Mouse (Mus musculus) common myeloid progenitor, adult 5-6 weeks (primary cell): ENCODE results near the gene Figla. TPM values are rescaled to one million over a fixed set of nuclear protein-coding genes. Genes with fewer than 3 reads are reported as not detected.

Experiments used
- ATAC-seq: replicated peaks from 2 replicates; pipeline ENCODE4 v1.8.0; 2016; ENCODE audit warnings: low read depth, mild to moderate bottlenecking, moderate TSS enrichment, inconsistent platforms; ENCODE audit not compliant: poor library complexity, severe bottlenecking
- total RNA-seq: library from RNA; stranded (forward); fragments of 200-1000, 187-1606 nt; gene quantifications from 2 replicates; pipeline ENCODE4 v1.2.3, GENCODE M21; 2017

Figla gene
- total RNA-seq, 1 experiment from 2014 or later: not detected

DNA sequence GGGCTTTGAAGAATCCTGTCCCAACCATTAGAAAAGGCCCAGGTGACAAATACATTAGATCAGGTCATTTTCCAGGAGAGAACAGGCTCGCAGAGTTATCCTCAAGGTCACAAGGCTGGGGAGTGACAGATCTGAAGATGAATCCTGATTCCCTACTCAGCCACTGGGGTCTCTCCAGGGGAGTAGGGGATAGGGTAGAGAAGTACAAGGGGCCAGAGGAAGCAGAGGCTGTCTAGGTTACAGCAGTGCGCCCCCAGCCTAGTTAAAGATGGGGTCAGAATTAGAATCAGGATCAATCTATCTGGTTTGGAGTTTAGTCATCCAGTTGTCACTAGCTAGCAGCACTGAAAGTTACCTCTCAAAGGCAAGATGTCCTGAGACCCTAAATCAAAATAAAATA lies 12.2 kb downstream of the Figla start:
- no peak for ATAC-seq

DNA sequence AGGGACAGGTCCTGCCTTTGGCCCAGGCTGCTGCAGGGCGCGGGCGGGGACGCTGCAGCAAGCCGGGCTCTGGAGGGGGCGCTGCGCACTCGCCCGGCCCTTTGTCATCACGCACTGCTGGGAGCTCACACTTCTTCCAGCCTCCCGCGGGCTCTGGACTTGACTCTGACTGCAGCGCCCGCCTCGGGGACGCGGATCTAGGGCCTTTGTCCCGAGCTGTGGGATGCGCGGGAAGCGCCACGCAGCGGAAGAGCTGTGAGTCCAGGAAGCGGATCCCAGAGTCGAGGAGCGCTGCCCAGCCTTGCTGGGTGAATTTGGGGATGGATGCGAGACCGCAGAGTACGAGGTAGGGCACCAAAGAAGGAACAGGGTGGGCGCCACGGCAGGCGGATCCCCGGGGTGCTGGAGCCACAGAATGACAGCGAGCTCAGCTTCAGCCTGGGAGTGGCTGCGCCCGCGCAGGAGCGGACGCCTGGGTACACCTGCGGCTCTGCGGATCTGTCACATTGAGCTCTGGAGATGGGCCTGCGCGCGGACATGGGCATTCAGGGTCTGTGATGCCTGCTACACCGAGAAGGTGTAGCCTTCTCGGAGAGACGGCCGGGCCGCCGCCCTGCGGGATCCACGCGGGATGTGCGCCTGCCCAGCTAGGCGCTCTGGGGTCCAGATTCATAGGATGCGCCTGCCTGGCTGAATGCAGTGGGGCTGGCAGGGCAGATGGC lies 12.8 kb downstream of the Figla start, which contains the start of gene Add2:
Gene Add2, plus strand, starts transcription at position 81 of the 722 bp plus-strand sequence.
- ATAC-seq: no peak

- no peak for ATAC-seq
Observed at GRCm38 (mm10) chr6:86029323-86029713, 13.3 kb downstream of the Figla start.

GRCm38 (mm10) chr6:86031527-86031926 lies 15.6 kb downstream of the Figla start:
- ATAC-seq: no peak

- no peak for ATAC-seq
Observed at GRCm38 (mm10) chr6:86033635-86034034, 17.7 kb downstream of the Figla start.

DNA sequence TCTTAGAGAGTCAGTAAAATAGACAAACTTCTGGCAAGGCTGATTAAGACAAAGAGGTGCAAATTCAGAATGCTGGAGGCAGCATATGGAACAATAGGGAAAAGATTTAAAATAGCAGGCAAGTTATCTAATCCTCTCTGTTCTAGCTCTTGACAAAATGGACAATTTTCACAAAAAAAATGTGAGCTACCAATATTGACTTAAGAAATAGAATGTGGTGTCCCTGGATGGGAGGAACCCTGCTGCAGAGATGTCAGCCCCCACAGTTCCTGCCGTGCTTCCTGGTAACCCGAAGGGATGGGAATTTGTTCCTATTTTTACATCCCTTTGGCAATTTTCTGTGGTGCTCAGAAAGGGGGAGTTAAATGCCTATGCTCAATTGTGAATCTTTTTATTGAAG lies 22.9 kb downstream of the Figla start:
- no peak for ATAC-seq

DNA sequence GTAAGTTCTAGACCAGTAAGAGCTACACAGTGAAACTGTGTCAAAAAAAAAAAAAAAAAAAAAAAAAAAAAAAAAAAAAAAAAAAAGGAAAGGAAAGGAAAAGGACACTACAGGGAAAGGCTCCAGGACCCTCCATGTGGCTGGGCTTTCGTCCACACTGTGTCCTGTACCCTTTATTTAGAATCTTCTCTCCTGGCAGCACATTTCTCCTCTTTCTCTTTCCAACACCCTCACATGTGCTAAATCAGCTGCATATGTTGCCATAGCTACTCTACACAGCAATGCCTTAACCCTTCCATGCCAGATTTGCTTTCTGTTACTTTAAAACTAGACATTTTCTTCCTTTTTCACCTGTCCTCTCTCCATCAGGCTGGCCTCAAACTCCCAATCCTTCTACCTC lies 24.2 kb downstream of the Figla start:
- no peak for ATAC-seq

GRCm38 (mm10) chr6:86047510-86047909 lies 31.5 kb downstream of the Figla start:
- ATAC-seq: no peak

- ATAC-seq: no peak
Observed at GRCm38 (mm10) chr6:86048509-86048908, 32.5 kb downstream of the Figla start.

DNA sequence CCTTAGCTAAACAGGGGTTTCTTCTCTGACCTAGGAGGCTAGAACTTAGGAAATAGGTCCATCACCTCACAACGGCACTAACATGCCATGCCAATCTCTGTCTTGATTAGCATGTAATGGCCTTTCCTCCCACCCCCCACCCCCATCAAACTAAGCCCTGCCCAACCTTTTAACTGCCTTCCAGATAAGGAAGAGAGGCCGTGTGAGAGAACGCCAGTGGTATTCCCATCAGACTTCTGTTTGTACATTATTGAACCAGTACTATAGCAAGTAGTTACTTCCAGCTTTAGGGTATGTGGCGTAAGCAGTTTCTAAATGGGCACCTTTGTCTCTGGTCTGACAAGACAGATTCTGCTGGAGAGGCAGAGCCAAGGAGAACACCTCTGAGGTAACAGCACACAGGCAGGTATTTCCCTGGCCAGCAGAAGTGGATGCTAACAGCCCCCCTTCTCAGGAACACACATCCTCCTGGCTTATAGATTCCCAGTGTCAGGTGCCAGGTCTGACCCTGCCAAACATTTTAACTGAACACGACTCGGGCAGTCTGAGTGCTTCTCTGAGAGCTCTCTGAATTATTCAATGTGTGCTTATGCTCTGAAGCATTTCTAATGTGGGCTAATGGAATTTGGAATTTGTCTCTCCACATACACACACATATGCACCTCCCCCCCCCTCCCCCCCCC lies 34.8 kb downstream of the Figla start:
- no peak for ATAC-seq

GRCm38 (mm10) chr6:86052032-86052459 lies 36.1 kb downstream of the Figla start:
- no peak for ATAC-seq

GRCm38 (mm10) chr6:86052556-86052955 lies 36.6 kb downstream of the Figla start:
- no peak for ATAC-seq

- no peak for ATAC-seq
Observed at GRCm38 (mm10) chr6:86053099-86053498, 37.1 kb downstream of the Figla start.

DNA sequence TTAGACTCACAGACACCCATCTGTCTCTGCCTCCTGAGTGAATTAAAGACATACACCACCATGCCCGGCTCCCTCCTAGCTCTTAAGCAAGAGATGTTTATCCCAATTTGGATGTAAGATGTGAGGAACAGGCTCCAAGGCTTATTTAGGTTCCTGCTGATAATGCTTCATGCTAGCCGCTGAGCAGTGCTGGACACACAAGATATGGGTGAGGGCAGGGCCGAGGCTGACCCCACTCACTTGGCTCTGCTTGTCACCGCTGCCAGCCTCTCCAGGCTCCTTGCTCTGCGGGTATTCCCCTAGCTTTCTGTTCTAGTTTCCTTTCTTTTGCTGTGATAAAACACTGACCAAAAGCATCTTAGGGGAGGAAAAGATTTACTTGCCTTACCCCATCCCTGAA lies 37.6 kb downstream of the Figla start:
- no peak for ATAC-seq

GRCm38 (mm10) chr6:86058475-86058874 lies 42.5 kb downstream of the Figla start:
- ATAC-seq: no peak

DNA sequence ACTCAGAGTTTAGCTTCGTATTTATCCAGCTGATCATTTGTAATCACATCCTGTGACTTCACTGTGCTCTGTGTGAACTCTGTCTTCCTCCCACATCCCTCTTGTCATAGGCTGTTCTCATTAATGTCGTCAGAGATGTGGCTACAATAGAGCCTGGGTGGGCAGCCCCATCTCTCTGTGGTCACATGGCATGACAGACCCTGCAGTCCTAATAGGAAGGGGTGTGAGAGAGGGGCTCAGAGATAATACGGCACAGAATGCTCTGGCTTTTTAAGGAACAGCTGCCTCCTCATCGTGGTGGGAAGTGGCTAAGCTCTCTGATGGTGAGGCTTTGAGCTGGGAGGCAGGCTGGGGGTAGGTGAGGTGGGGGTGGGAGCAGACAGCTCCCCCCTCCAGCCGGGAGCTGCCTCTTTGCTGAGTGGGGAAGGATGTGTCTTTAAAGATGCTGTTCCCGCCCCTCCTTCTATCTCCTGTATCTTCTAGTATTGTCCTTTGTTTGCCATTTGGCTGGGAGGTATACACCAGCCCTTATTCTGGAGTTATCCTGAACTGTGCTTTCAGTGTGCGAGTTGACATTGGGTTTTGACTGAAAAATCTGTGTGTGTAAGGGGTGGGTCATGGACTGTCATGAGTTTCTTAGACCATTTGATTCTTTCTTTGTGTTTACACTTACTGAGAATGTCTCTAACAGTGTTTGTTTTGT lies 43.3 kb downstream of the Figla start:
- no peak for ATAC-seq

DNA sequence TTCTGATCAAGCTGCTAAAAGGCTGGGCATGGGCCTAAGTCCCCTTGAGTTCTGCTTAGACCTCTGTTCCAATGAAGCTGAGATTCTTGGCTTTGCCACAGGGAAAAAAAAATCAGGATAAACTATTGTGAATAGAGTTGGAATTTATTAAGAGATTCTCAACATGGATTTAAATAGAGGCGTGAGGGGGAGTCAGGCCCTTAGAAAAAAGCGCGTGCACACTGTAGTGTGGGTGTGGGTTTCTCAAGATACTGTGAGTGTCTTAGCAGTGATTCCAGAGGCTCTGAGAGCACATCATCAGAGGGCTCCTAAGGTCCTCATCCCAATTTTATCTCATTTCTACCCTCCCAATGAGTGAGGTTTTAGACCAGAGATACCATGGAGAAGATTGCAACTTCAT lies 44.2 kb downstream of the Figla start:
- ATAC-seq: no peak

- ATAC-seq: no peak
Observed at GRCm38 (mm10) chr6:86062226-86062625, 46.3 kb downstream of the Figla start.

- no peak for ATAC-seq
Observed at GRCm38 (mm10) chr6:86062684-86063083, 46.7 kb downstream of the Figla start.

GRCm38 (mm10) chr6:86064318-86065016 lies 48.5 kb downstream of the Figla start:
- ATAC-seq: no peak
